Mouse (Mus musculus): ENCODE data around the gene Rpa2. TPM values are rescaled to one million over a fixed set of nuclear protein-coding genes. Genes with fewer than 3 reads are reported as not detected.
A peak's percentile ranks its signal among the peaks of the same experiment; 100 is the strongest.
"Not testable (repeated sequence)": the region's sequence is repeated elsewhere in the genome, so short reads cannot be mapped to it uniquely, and the experiment has no call there.

The Rpa2 gene
- polyA plus RNA-seq, 1 experiment from 2014 or later, result 94.9 TPM

DNA sequence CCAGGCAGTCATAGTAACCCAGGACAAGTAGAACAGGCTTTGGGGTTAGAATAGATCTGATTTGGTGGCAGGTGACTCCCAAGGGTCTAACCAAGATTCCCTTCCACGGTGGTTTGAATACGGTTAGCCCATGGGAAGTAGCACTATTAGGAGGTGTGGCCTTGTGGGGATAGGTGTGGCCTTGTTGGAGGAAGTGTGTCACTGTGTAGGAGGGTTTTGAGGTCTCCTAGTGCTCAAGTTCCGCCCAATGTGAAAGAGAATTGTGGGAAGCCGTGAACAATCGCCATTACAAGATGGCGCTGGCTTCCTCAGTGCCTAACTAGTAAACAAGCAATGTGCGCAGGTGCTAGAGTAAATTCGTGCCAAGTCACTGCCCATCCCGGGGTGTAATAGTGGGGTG, 31.0 kb upstream of the Rpa2 start:
- H3K9me3 ChIP-seq (ENCODE audit: control insufficient read depth, low read length); H3K27ac ChIP-seq (replicated peaks; ENCODE audit: low read depth, low read length); H3K36me3 ChIP-seq (ENCODE audit: control insufficient read depth, insufficient read depth, low read length); DNase-seq (ENCODE audit: low spot score); H3K9ac ChIP-seq (ENCODE audit: low read depth, low read length); H3K4me2 ChIP-seq (ENCODE audit: low read depth, low read length); ATAC-seq (ENCODE audit: low read depth); H3K27me3 ChIP-seq (replicated peaks; ENCODE audit: control insufficient read depth, insufficient read depth, low read length); H3K4me3 ChIP-seq (ENCODE audit: low read depth, low read length); H3K4me1 ChIP-seq (ENCODE audit: control insufficient read depth, insufficient read depth, low read length): not testable (repeated sequence)
- 89% methylated on average over 9 of the region's 9 CpGs for WGBS

DNA sequence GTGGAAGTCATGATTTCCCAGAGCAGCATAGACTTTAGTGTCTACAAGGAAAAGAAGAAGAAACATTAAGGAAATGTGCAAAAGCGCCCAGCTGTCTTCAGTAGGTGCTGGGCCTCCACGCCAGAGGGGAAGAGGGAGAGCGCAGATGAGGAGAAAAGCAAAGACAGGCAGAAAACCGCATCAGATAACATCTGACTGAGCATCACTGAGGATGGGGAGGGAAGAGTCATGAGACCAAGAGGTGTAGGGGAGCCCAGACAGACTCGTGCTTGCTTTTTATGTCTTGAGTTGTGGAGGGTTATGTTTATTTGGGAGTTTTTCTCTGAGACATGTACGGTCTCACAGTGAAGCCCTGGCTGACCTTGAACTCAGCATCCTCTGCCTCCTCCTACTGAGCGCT, 26.6 kb upstream of the Rpa2 start:
- Histone ChIP-seq H3K36me3 (ENCODE audit: control insufficient read depth, insufficient read depth, low read length) (no peaks in the 10 kb centered on the region), H3K9me3 (ENCODE audit: control insufficient read depth, low read length) (no peaks in the 10 kb centered on the region), H3K4me3 (ENCODE audit: low read depth, low read length) (no peak overlapping the region), H3K9ac (ENCODE audit: low read depth, low read length) (no peak overlapping the region), H3K27me3 (replicated peaks; ENCODE audit: control insufficient read depth, insufficient read depth, low read length) (no peaks in the 10 kb centered on the region), H3K4me1 (ENCODE audit: control insufficient read depth, insufficient read depth, low read length) (no peaks in the 10 kb centered on the region), H3K4me2 (ENCODE audit: low read depth, low read length) (no peak overlapping the region), H3K27ac (replicated peaks; ENCODE audit: low read depth, low read length) (no peak overlapping the region)
- ATAC-seq (ENCODE audit: low read depth), result no peak
- no peak for DNase-seq (ENCODE audit: low spot score)
- WGBS, result 90% methylated on average over 7 of the region's 7 CpGs

DNA sequence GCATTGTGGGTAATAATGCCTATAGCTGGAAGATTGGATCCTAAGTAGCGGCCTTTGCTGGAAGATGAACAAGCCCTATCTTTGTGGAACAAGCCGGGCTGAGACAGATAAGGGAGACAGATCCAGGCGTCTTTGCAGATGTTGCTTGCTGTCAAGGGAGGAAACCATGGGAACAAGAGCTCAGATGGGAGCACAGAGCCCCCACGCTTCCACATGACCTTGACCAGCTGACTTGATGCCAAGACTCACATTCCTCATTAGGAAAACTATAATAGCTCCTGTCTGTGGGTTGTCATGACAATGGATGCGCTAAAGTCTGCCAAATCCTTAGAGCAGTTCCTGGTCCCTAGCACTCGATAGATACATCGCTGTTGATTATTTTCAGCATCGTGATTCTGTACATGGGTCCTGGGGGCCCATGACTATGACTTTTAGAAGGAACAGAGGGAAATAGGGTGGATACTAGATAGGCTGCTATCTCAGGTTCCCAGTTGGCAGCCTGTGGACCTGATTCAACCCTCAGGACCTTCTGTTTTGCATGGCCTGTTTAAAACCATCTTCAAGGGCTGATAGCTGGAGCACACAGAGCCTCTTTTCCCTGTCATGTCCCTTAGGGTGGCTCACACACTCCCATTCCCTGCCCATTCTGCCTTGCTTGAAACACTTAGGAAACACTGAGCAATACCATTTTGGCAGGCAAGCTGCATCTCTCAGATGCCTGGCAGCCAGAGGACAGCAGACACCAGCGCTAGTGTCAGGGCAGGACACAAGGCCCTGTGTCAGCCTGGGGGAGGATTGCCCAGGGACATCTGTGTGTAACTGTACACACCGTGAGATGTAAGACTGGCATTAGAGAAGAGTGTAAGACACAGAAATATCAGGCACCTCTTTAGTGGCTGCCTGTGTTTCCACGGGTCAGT, 23.9 kb upstream of the Rpa2 start:
- DNase-seq (ENCODE audit: low spot score) (no peak), ATAC-seq (ENCODE audit: low read depth) (no peak)
- no peaks in the 10 kb centered on the region for H3K27me3 ChIP-seq (replicated peaks; ENCODE audit: control insufficient read depth, insufficient read depth, low read length)
- no peaks in the 10 kb centered on the region for H3K4me1 ChIP-seq (ENCODE audit: control insufficient read depth, insufficient read depth, low read length)
- H3K27ac ChIP-seq (replicated peaks; ENCODE audit: low read depth, low read length), result no peak overlapping the region
- H3K9ac ChIP-seq (ENCODE audit: low read depth, low read length), result no peak overlapping the region
- WGBS, result 71% methylated on average over 11 of the region's 11 CpGs
- H3K9me3 ChIP-seq (ENCODE audit: control insufficient read depth, low read length), result no peaks in the 10 kb centered on the region
- H3K36me3 ChIP-seq (ENCODE audit: control insufficient read depth, insufficient read depth, low read length), result no peaks in the 10 kb centered on the region
- H3K4me2 ChIP-seq (ENCODE audit: low read depth, low read length), result no peak overlapping the region
- no peak overlapping the region for H3K4me3 ChIP-seq (ENCODE audit: low read depth, low read length)

DNA sequence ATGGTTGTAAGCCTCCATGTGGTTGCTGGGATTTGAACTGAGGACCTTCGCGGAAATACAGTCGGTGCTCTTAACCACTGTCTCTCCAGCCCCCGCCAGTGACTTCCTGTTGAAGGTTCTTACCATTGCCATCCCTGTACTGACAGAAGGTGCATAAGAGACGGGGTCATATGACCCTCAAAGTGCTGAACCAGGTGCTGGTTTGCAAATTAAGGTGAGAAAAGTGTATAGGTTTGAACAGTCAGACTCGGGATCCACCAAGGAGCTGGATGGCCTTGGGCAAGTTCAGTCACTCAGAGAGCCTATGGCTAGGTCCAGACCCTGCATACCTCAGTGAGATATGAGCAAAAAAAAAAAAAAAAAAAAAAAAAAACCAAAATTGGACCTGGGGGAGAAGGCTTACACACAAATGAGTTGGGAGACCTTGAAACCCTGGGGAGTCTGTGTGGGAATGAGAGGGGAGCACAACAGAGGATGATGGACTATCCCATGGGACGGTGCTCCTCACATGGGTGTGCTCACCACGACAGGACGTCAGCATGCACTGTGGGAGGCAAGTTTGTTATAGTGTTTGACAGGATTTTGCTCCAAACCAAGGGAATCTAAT, 21.1 kb upstream of the Rpa2 start:
- Histone ChIP-seq H3K4me1 (ENCODE audit: control insufficient read depth, insufficient read depth, low read length) (no peaks in the 10 kb centered on the region), H3K36me3 (ENCODE audit: control insufficient read depth, insufficient read depth, low read length) (no peaks in the 10 kb centered on the region), H3K9me3 (ENCODE audit: control insufficient read depth, low read length) (no peaks in the 10 kb centered on the region), H3K4me3 (ENCODE audit: low read depth, low read length) (no peak overlapping the region), H3K9ac (ENCODE audit: low read depth, low read length) (no peak overlapping the region), H3K27ac (replicated peaks; ENCODE audit: low read depth, low read length) (no peak overlapping the region), H3K27me3 (replicated peaks; ENCODE audit: control insufficient read depth, insufficient read depth, low read length) (no peaks in the 10 kb centered on the region), H3K4me2 (ENCODE audit: low read depth, low read length) (no peak overlapping the region)
- 89% methylated on average over 9 of the region's 9 CpGs for WGBS
- DNase-seq (ENCODE audit: low spot score) (no peak), ATAC-seq (ENCODE audit: low read depth) (no peak)

DNA sequence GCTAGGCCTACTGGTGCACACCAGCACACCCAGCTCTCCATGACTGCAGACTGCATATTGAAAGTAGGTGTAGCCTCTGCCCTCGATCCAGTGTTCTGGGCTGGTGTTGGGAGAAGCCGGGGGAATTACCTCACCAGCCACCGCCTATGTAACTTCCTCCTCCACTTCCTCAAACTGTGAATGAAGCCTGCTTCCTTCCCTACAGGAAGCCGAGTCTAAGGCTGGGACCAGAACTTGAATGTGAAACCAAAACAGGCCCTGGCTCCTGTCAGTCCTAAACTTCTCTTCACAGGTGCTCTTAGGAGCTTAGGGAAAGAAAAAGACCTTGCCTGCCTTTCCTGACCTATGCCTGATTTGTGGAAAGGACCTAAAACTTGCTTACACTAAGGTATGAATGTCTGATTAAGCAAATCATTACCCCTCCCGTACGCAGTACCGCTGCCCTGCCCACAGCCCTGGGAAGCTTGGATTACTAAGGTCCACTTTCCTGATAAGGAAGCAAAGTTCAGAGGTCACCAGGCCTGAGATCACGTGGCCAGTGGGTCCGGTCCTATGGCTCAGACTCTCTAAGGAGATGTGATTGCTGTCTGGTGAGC, 20.4 kb upstream of the Rpa2 start:
- Histone ChIP-seq H3K9ac (ENCODE audit: low read depth, low read length) (no peak overlapping the region), H3K36me3 (ENCODE audit: control insufficient read depth, insufficient read depth, low read length) (no peaks in the 10 kb centered on the region), H3K27me3 (replicated peaks; ENCODE audit: control insufficient read depth, insufficient read depth, low read length) (no peaks in the 10 kb centered on the region), H3K4me3 (ENCODE audit: low read depth, low read length) (no peak overlapping the region), H3K9me3 (ENCODE audit: control insufficient read depth, low read length) (no peaks in the 10 kb centered on the region), H3K4me2 (ENCODE audit: low read depth, low read length) (peak overlapping the region; percentile 26; the same call in 1 of the 2 replicates), H3K4me1 (ENCODE audit: control insufficient read depth, insufficient read depth, low read length) (no peaks in the 10 kb centered on the region), H3K27ac (replicated peaks; ENCODE audit: low read depth, low read length) (no peak overlapping the region)
- peak; percentile 18 for DNase-seq (ENCODE audit: low spot score)
- no peak for ATAC-seq (ENCODE audit: low read depth)
- WGBS, result 51% methylated on average over 9 of the region's 9 CpGs

DNA sequence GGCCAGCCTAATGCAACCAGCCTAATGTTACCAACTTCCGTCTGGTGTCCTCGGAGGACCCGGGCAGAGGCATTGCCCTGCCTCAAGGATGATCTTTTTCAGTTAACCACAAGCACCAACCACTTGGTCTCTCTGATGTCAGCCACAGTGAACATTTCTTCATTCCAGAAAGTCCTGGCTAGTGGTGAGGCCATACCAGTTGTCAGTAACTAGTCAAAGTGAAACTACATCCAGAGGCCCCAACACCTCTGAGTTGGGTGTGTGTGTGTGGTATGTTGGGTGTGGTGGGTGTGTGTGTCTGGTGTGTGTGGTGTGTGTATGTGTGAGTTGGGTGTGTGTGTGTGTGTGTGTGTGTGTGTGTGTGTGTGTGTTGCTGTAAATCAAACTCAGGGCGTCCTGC, 19.4 kb upstream of the Rpa2 start:
- Histone ChIP-seq H3K4me2 (ENCODE audit: low read depth, low read length) (no peak overlapping the region), H3K9me3 (ENCODE audit: control insufficient read depth, low read length) (no peaks in the 10 kb centered on the region), H3K36me3 (ENCODE audit: control insufficient read depth, insufficient read depth, low read length) (no peaks in the 10 kb centered on the region), H3K9ac (ENCODE audit: low read depth, low read length) (no peak overlapping the region), H3K27ac (replicated peaks; ENCODE audit: low read depth, low read length) (no peak overlapping the region), H3K4me3 (ENCODE audit: low read depth, low read length) (no peak overlapping the region), H3K27me3 (replicated peaks; ENCODE audit: control insufficient read depth, insufficient read depth, low read length) (no peaks in the 10 kb centered on the region), H3K4me1 (ENCODE audit: control insufficient read depth, insufficient read depth, low read length) (no peaks in the 10 kb centered on the region)
- WGBS, result 88% methylated on average over 4 of the region's 4 CpGs
- no peak for ATAC-seq (ENCODE audit: low read depth)
- no peak for DNase-seq (ENCODE audit: low spot score)

DNA sequence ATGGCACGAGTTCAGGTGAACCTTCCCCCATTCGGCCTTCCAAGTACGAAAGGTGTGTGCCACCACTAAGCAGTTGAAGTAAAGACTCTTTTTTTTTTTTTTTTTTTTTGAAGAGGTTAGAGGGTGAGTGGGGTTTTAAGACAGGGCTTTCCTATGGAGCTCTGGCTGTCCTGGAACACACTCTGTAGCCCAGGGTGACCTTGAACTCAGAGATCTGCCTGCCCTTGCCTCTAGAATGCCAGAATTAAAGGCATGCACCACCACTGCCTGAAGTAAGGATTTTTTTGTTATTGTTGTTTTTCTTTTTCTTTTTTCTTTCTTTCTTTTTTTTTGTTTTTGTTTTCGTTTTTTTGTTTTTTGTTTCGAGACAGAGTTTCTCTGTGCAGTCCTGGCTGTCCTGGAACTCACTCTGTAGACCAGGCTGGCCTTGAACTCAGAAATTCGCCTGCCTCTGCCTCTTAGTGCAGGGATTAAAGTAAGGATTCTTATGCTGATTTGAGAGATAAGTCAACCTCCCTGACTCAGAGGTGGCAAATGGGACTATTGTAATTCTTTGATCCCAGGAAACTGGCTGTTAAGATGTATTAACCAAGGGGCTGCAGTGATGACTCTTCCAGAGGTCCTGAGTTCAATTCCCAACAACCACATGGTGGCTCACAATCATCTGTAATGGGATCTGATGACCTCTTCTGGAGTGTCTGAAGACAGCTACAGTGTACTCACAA, 18.7 kb upstream of the Rpa2 start:
- Histone ChIP-seq H3K9ac (ENCODE audit: low read depth, low read length) (no peak overlapping the region), H3K4me3 (ENCODE audit: low read depth, low read length) (no peak overlapping the region), H3K36me3 (ENCODE audit: control insufficient read depth, insufficient read depth, low read length) (no peaks in the 10 kb centered on the region), H3K4me1 (ENCODE audit: control insufficient read depth, insufficient read depth, low read length) (no peaks in the 10 kb centered on the region), H3K27ac (replicated peaks; ENCODE audit: low read depth, low read length) (no peak overlapping the region), H3K4me2 (ENCODE audit: low read depth, low read length) (no peak overlapping the region), H3K9me3 (ENCODE audit: control insufficient read depth, low read length) (no peaks in the 10 kb centered on the region), H3K27me3 (replicated peaks; ENCODE audit: control insufficient read depth, insufficient read depth, low read length) (no peaks in the 10 kb centered on the region)
- ATAC-seq (ENCODE audit: low read depth) (no peak), DNase-seq (ENCODE audit: low spot score) (no peak)
- 76% methylated on average over 6 of the region's 6 CpGs for WGBS

DNA sequence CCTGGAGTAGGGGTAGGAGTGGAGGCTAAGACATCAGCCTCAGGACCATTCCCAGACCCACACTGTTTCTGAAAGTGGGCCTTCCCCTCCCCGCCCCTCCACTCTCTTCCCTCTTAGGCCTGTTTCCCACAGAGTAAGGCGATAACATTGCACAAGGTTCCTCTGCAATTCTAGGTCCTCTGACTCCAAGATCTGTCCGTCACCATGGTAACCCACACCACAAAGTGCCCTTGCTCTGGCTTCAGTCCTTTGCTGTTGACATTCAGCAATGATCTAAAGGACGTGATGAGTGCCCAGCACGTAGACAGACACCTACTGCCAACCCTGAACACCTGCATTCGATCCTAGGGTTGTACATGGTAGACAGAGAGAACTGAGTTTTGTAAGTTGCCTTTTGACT, 15.1 kb upstream of the Rpa2 start:
- no peaks in the 10 kb centered on the region for H3K4me1 ChIP-seq (ENCODE audit: control insufficient read depth, insufficient read depth, low read length)
- H3K27ac ChIP-seq (replicated peaks; ENCODE audit: low read depth, low read length), result no peak overlapping the region
- H3K36me3 ChIP-seq (ENCODE audit: control insufficient read depth, insufficient read depth, low read length), result no peaks in the 10 kb centered on the region
- WGBS, result 84% methylated on average over 6 of the region's 6 CpGs
- DNase-seq (ENCODE audit: low spot score) (no peak), ATAC-seq (ENCODE audit: low read depth) (no peak)
- no peak overlapping the region for H3K9ac ChIP-seq (ENCODE audit: low read depth, low read length)
- no peaks in the 10 kb centered on the region for H3K9me3 ChIP-seq (ENCODE audit: control insufficient read depth, low read length)
- no peak overlapping the region for H3K4me2 ChIP-seq (ENCODE audit: low read depth, low read length)
- no peak overlapping the region for H3K4me3 ChIP-seq (ENCODE audit: low read depth, low read length)
- H3K27me3 ChIP-seq (replicated peaks; ENCODE audit: control insufficient read depth, insufficient read depth, low read length), result no peaks in the 10 kb centered on the region
